Mouse (Mus musculus) layer of hippocampus, postnatal 25 days (tissue): ENCODE results near the gene Slc25a16. TPM values are rescaled to one million over a fixed set of nuclear protein-coding genes. Genes with fewer than 3 reads are reported as not detected.

Experiments used
- DNase-seq, 2 experiments: peaks; one replicate each; pipeline ENCODE4 v3.0.0; 2022; ENCODE audit warnings: mixed read lengths in 2 of 2, low spot score in 1 of 2; ENCODE audit errors: extremely low spot score in 1 of 2
- total RNA-seq, 2 experiments: library from RNA; stranded (reverse); gene quantifications; 2 replicates each; pipeline ENCODE4 v1.2.3; 2021

The Slc25a16 gene
- 10 to 100 TPM; 42.3 to 45.3 TPM for total RNA-seq

DNA sequence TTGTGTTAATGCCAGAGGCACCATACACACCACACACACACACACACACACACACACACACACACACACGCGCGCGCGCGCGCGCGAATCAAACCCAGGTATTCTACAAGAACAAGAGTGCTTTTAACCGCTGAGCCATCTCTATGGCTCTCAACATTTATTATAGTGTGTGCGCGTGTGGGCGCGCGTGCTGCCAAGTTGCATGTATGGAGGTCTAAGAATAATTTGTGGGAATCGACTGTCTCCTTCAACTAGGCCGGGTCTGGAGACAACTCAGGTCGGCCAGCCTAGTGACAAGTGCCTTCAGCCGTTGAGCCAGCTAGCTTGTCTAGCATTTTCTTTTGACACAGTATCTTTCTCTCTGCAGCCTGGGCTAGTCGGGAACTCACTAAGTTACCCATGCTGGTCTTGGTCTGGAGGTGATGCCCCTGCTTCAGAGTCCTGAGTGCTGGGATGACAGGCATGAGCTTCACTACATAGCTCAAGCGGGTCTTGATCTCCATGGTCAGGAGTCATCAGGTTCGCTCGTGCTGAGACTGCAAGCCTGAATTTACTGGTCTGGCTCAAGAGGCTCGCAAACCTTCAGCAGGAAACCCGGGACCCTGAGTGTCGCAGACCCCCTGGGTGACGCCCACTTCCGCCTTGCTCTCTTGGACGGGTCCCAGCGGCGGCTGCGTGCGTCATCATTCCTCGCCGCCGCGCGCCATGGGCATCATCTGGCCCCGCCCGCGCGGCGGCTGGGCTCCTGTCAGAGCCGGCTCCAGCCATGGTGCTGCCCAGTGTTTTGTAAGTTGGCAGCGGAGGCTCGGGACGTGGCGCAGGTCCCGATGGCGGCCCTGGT lies at the start of gene Slc25a16:
Gene Slc25a16, plus strand, starts transcription at position 709 of the 841 bp plus-strand sequence.
- peak; percentile 93 to 95 for DNase-seq

DNA sequence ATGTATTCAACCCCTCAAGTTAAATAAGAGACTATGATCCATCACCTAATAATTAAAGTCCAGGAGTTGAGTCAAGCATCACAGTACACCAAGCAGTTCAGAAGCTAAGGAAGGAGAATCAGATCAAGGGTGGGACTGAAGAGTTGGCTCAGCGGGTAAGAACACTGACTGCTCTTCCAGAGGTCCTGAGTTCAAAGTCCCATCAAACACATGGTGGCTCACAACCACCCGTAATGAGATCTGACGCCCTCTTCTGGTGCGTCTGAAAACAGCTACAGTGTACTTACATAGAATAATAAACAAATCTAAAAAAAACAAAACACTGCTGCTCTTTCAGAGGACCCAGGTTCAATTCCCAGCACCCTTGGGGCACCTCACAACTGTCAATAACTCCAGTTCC lies 45.6 kb upstream of the Slc25a16 start:
- DNase-seq: no peak

DNA sequence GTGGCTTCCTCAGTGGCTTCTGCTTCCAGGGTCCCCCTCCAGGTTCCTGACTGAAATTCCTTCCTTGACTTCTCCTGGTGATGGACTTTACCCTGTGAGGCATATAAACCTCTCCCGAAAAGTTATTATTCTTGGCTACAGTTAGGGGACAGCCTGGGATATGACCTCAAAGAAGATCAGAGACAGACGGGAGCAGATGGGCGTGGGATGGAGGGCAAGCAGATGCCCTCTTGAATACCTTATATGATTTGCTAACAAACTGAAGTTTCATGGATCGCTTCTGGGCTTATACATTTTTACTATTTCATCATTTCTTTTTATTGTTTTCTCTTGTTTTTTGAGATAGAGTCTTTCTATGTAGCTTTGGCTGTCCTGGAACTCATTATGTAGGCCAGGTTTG lies 44.9 kb upstream of the Slc25a16 start:
- DNase-seq: no peak

DNA sequence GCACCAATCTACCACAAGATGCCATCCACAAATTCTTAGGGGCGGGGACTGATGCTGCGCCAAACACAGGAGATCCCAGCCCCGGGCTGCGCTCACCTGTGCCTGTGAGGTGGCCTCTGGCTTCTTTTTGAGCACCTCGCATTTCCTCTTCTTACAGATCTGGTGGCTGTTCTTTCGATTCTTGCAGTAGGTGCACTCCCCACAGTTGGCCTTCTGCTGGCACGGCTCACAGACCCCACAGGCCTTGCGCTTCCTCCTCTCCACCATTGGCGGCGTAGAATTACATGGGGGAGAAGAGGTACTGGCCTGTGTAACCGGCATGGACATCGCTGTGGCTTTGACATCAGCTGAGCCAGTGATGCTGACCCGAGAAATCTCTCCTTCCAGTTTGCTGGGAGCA lies 42.4 kb upstream of the Slc25a16 start:
- no peak for DNase-seq

DNA sequence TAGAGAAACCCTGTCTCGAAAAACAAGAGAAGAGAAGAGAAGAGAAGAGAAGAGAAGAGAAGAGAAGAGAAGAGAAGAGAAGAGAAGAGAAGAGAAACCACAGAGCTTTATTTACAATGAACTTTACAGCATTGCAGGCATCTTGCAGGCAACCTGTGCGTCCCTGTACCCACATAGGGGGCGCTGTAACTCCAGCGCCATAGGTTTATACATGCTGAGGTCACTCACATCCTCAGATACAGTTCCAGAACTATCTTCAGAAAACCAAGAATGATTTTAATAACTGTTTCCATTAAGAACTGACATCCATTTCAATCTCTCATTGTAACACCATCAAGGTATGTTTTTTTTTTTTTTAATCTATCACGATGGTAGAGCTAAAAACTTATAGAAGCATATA lies 39.2 kb upstream of the Slc25a16 start:
- DNase-seq: no peak

DNA sequence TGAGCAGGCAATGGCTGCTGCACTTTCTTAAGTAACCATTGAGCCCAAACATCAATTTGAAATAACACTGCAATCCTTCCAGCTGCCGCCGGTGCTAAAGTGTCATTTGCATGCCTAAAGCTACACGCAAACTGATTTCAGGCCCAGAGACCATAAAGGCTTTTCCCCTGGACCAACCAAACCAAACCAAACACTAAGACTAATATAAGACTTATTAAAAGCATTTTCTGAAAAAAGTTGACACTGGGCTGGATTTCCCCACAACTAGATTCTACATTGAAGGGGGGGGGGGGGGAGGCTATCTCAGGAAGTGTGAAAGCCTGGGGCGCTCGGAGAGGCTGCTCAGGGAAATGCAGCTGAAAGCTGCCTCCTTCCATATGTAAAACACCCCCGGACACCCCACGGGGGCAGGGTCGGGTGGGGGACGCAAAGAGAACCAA lies 36.5 kb upstream of the Slc25a16 start:
- no peak for DNase-seq

DNA sequence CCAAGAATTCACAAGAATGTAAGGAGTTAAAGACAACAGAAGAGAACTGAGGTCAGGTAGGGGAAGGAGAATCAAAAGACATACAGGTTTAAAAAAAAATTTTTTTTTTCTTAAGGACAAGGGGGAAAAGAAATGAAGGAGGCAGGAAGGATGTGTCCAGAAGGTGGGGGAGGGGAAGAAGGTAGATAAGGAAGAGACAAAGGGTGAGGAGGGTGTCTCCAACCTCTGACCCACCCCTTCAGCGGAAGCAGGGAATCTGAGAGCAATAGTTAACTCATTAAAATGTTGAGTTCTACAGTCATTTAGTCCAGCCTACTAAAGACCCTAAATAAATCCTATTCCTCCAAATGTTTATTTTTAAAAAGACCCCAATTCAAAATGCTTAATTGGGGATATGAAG lies 35.9 kb upstream of the Slc25a16 start:
- no peak for DNase-seq

DNA sequence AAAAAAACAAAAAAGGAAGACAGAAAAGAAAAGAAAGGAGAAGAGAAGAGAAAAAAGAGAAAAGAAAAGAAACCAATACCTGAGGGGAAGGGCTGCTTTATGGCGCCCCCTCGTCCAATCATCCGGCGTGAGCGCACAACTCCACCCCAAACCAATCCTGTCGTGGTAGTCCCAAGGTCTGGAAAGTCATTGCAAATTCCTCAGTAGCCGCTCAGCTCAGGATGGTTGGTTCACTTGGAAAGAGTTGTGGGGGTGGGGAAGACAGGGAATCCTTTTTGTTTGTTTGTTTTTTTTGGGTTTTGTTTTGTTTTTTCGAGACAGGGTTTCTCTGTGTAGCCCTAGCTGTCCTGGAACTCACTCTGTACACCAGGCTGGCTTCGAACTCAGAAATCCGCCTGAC lies 35.0 kb upstream of the Slc25a16 start:
- no peak for DNase-seq

DNA sequence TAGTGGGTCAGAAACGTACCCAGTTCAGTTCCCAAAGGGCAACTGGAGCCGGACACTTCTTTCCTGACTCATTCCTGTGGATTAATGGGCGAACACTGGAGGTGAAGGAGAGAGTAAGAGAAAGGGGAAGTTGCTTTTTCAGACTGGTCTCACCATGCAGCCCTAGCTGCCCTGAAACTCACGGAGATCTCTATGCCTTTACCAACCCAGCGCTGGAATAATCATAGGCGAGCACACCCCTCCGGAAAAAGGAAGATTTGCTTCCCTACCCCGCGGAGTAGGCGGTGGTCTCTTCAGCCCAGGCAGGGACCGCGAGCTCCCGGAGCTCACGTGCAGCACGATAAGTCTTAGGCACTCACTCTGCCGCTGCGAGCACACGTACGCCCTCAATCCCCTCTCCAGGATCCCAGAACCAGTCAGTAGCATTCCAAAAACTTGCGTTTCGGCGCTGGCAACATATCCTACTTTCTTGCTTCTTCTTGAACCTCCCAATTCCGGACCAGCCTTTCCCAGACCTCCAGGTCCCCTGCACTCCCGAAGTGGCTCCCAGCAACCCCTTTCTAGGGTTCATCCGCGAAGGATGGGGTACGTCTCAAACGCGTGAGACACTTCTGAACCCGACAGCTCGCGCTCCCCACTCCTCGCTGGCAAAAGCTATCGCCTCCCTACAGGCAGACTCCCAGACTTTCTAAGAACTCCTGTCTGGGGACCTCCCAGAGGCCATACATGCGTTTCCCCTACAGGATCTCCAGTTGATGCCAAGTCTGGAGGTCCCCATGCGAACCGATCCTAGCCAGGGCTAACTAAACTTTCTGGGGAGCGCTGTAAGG lies 34.2 kb upstream of the Slc25a16 start:
- no peak for DNase-seq

DNA sequence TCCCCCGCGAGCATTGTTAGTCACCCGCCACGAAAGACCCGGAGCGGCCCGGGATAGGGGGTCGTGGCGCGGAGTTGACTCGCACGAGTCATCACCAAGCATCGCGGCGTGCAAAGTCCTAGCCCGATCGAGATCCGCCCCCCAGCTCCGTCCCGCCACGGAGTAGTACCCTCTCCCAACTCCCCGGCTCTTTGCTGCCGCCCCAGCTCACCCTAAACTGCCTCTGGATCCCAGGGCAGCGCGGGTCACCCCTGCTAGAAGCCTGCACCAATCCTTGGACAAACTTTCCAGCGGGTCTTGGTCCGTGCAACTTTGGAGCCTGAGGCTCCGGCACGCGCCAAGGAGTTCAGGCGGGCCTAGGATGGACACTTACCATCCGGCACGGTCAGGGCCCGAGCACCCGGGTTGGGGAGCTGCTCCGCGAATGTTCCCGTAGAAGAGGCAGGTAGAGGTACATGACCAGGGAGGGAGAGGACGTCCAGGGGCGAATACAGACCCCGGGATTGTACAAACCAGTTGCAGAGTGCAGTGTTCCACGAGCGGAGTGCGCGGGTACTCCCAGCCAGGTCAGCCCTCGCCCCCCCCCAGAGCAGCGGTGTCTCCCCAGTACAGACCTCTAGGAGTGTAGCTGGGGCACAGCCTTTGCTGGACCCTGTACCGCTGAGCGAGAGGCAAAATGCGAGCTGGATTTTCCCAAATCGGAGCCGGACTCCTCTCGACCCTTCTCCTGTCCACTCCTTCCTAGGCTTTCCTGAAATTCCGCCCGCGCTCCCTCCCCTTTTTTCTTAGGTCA lies 33.4 kb upstream of the Slc25a16 start:
- peak in 1 of 2 experiments; percentile 49 for DNase-seq

DNA sequence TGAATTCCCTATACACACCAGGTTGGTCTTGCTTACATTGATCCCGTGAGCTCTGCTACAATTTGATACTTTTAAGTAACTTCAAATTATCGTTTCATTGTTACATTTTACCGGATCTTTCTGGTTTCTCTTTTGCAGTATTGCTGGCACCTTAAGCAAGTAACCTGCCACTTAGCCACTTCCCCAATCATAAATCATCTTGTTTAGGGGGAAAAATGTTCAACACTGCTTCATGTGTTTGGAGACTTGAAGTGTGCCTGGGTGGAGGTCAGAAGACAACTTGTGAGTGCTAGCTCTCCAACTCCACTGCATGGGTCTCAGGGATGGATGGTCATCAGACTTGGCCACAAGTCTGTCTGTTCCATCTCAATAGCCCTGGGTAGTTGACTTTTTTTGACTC lies 29.4 kb upstream of the Slc25a16 start:
- no peak for DNase-seq

DNA sequence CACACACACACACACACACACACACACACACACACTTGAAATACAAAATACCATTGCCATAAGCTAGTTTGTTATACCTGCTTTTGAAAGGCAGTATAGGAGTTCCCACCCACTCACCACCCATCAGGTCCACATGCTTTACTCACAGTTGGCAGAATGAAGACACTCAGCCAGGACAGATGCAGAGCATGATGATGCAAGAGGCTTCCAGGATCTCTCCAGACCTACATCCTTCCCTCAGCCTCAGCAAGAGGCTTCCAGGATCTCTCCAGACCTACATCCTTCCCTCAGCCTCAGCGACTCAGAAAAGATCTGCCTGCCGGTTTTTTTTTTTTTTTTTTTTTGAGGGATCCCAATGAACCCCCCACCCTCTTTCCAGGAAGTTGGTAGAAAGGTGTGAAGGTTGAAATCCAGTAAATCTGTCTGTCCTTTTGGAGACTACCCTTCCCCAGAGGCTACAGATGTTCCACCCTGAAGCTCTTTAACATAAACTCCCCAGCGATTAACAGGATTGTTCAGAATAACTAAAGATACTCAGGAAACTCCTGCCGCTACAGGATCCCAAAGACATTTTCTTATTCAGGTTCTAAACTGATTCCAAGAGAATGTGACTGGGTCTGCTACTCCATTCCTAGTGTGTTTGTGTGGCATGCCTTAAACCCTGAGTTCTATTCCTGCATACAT lies 27.7 kb upstream of the Slc25a16 start:
- DNase-seq: no peak

DNA sequence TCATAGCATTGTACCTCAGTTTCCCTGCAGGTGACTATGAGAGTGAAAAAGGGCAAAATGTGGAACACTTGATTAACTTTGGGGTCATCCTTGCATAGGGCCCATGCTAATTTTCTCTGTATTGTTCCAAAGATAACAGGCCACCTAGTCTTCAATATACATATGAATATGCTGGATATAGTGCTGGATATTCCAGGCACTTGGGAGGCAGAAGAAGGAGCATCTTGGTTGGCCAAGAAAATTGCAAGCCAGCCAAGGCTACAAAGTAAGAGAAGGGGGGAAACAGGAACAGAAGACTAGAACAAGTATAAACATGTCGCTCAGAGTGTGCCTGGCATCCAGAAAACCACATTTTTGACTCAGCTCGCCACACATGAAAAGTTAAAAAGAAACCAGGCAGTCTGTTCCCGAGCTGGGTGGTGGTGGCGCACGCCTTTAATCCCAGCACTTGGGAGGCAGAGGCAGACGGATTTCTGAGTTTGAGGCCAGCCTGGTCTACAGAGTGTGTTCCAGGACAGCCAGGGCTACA lies 27.0 kb upstream of the Slc25a16 start:
- DNase-seq: no peak

DNA sequence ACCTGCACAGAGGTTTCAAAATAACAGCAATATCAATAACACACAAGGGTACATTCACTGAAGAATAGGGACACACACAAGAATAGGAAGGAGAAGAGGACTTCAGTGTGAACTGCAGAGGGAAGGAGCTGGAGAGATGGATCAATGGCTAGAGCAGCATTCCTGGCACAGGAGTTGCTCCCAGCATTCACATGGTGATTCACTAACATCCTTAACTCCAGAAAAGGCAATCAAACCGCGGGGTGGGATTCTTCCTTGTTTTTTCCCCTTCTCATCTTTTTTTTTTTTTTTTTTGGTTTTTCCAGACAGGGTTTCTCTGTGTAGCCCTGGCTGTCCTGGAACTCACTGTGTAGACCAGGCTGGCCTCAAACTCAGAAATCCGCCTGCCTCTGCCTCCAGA lies 26.0 kb upstream of the Slc25a16 start:
- no peak for DNase-seq

DNA sequence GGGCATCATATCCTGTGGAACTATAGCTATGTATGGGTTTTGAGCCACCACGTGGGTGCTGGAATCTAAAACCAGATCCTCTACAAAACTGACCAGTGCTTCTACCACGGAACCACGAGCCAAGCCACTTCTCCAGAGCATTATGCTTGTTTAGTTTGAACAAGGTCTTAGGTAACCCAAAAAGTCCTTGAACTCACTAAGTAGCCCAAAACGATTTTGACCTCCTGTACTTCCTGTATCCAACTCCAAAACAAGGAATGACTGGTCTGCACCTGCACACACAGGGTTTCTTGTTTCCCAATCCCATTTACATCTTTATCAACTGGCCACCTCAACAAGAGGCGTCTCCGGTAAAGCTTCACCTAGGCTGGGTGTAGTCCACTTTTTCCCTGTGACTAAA lies 25.0 kb upstream of the Slc25a16 start:
- DNase-seq: no peak

DNA sequence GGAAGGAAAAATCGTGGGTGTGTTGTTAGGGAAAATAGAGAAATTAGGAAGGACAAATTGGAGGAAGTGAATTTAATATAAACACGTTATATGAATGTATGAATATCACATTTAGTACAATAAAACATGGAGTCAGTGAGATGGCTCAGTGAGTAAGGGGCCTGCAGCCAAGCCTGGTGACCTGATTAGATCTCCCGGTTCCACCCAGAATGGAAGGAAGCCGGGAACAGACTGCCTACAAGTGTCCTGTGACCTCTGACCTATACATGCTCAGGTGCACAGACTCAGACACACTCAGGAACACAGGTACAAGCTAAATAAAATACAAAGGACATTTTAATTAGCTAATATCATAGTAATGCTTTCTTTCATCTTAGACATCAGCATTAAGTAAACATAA lies 24.4 kb upstream of the Slc25a16 start:
- DNase-seq: no peak

DNA sequence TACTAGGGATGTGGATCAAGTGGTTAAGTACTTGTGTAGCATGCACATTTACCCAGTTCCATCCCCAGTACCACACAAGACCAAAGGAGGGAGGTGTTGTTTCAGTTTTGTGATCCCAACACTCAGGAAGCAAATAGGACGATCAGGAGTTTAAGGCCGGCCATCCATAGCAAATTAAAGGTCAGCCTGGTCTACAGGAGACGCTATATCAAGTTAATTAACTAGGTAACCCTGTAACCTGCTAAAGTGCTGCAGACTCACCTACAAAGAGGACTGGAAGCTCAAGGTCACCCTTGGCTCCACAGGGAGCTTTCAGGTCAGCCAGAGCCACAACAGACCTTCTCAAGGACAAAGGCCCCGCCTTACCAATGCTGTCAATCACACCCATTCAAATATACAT lies 23.7 kb upstream of the Slc25a16 start:
- DNase-seq: no peak

DNA sequence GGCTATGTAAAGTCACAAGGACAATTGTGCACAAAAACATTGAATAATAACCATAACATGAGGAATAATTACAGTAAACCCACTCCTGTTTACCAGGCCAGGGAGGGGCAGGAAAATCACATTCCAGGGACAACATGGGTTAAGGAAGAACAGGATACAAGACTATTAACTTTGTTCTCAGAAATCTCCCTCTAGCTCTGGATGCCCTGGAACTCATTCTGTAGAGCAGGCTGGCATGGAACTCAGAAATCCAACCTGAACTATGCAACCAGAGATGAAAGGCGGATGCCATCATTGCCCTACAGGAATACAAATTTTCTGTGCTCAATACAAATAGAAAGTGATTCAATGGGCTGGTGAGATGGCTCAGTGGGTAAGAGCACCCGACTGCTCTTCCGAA lies 23.0 kb upstream of the Slc25a16 start:
- DNase-seq: no peak

DNA sequence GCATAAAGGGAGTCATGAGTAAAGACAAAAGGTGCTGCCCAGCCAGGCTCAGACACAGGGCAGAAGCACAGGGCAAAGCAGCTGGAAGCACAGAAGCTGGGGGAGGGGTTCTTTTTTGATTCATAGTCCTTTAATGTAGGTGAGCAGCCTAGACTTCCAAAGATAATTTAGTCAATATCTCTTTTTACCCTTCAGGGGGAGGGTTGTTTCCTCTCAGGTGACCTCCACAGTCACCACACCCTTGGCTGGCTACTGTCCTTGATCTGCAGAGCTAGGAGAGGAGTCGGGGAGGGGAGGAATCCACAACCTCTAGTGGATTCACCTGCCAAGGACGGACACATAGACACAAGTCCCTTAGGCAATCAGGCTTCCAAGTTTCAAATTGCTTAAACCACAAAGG lies 22.4 kb upstream of the Slc25a16 start:
- DNase-seq: no peak

DNA sequence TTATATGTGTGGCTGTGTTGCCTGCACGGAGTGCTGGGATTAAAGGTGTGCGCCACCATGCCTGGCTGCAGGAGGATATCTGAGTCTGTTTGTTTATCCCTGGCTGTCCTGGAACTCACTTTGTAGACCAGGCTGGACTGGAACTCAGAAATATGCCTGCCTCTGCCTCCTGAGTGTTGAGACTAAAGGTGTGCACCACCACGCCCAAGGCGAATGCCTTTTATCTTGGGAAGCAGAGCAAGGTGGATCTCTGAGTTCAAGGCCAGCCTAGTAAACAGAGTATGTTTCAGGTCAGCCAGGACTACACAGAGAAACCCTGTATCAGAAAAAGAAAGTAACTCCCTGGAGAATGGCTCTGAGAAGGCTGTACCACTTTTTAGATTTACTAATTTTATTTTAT lies 20.3 kb upstream of the Slc25a16 start:
- no peak for DNase-seq
